Mouse (Mus musculus) midbrain, postnatal 0 days (tissue): Measurements from ENCODE around the gene Arhgef3. TPM values are rescaled to one million over a fixed set of nuclear protein-coding genes. Genes with fewer than 3 reads are reported as not detected.

Experiments
- ATAC-seq: fragments of 200-750 bp; cut with Nextera tagmentation; 2 replicates; pipeline ENCODE4 v1.8.0; 2017; ENCODE audit warnings: moderate number of reproducible peaks, mild to moderate bottlenecking, moderate TSS enrichment, moderate library complexity; ENCODE audit not compliant: low FRiP score
- DNase-seq: peaks from one replicate; pipeline ENCODE4 v3.0.0-alpha.2; 2015; ENCODE audit warnings: low spot score
- H3K27ac ChIP-seq: fragments of 300-500 bp; sonication (generic); 2 replicates; pipeline ENCODE4 v1.5.1; 2014; ENCODE audit warnings: low read depth, mild to moderate bottlenecking, low read length, mixed read lengths
- H3K27me3 ChIP-seq: fragments of 300-500 bp; sonication (generic); 2 replicates; pipeline ENCODE4 v1.6.1; 2014; ENCODE audit warnings: low read length, control low read depth, mixed read lengths; ENCODE audit not compliant: insufficient read depth
- H3K36me3 ChIP-seq: fragments of 300-500 bp; sonication (generic); 2 replicates; pipeline ENCODE4 v1.6.1; 2014; ENCODE audit warnings: low read length, control low read depth, mixed read lengths; ENCODE audit not compliant: insufficient read depth
- H3K4me1 ChIP-seq: fragments of 300-500 bp; sonication (generic); 2 replicates; pipeline ENCODE4 v1.6.1; 2014; ENCODE audit warnings: mild to moderate bottlenecking, control low read depth, antibody characterized with exemption, low read length, mixed read lengths; ENCODE audit not compliant: insufficient read depth
- H3K4me2 ChIP-seq: fragments of 300-500 bp; sonication (generic); 2 replicates; pipeline ENCODE4 v1.6.1; 2014; ENCODE audit warnings: low read depth, mild to moderate bottlenecking, low read length, mixed read lengths; ENCODE audit not compliant: poor library complexity, severe bottlenecking
- H3K4me3 ChIP-seq: fragments of 300-500 bp; sonication (generic); 2 replicates; pipeline ENCODE4 v1.5.1; 2014; ENCODE audit warnings: low read depth, mild to moderate bottlenecking, low read length, moderate library complexity
- H3K9ac ChIP-seq: fragments of 300-500 bp; sonication (generic); replicated peaks from 2 replicates; pipeline ENCODE4 v1.6.1; 2014; ENCODE audit warnings: mild to moderate bottlenecking, low read length, moderate library complexity, mixed read lengths; ENCODE audit not compliant: poor library complexity, severe bottlenecking
- H3K9me3 ChIP-seq: fragments of 300-500 bp; sonication (generic); 2 replicates; pipeline ENCODE4 v1.6.1; 2016; ENCODE audit warnings: low read length, control low read depth
- CTCF ChIP-seq: IDR thresholded peaks from 2 replicates; pipeline ENCODE4 v1.5.1; 2016; ENCODE audit warnings: antibody characterized with exemption, mild to moderate bottlenecking
- WGBS: fragments of 180-500 bp; shearing (Covaris S2); extraction: QIAGEN DNeasy Blood & Tissue Kit; methylation state at CpG from one replicate; pipeline ENCODE4 v1.1.7; 2014; 5-methylcytosine and 5-hydroxymethylcytosine counted together
- polyA plus RNA-seq: library from polyadenylated mRNA; unstranded; fragments of >200 nt; fragmentation: Nextera tagmentation; extraction: Ambion mirVana; gene quantifications from 2 replicates; pipeline ENCODE4 v1.2.1, GENCODE M21; 2015
- total RNA-seq: library from RNA; depleted of rRNA; stranded (reverse); fragments of >200 nt; gene quantifications from 2 replicates; pipeline ENCODE4 v1.2.3, GENCODE M21; 2014; rRNA removed

The Arhgef3 gene
- total RNA-seq (17.0 and 18.6 TPM in 2 replicates), polyA plus RNA-seq (11.1 and 13.3 TPM in 2 replicates)

DNA sequence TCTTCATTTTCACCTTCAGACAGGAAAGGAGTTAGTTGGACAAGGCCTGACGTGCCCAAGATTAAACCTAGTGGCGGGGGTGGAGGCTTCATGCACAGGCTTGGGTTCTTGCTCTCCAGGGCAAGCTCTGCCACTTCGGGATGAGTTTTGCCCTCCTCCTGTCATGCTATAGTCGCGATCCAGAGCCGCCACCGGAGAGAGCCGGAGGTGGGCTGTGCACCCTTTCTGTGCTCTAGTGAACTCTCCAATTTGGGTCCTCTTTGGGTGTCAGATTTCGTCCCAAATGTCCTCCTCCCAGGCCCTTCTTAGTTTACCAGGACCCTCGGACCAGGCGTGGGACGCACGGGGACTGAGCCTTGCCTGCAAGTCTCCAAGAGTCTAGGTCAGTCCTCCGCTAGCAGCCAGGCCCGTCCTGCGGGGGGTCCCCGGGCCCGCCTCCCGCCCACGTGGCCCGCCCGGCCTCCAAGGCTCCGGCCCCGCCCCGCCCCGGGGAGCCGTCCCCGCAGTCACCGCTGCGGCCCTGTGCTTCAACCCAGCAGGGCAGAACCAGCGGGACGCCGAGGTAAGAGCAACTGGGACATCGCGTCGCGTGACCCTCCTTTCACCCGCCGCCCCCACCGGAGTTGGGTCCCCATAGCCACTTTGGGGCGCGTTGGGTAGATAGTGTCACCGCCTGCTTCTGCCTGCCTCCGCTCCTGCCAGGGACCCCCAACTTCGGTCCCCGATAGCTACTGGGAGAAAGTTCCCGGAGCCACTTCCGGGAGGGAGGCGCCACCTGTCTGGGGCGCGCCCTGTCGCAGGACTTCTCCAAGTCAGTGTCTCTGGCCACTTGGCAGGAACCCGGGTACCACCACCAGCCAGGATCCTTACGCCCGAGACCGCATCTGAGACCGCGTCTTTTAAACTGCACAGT is at the start of gene Arhgef3:
Gene Arhgef3, plus strand, starts transcription at position 538 of the 913 bp plus-strand sequence.
- 1% methylated on average over 55 of the region's 58 CpGs for WGBS
- Histone ChIP-seq H3K27ac (no peak within 1 kb of the TSS), H3K4me2 (peak within 1 kb of the TSS; percentile 95), H3K4me1 (peaks cover 7% of the 10 kb centered on the region; the same call in 1 of the 2 replicates), H3K36me3 (no peaks in the 10 kb centered on the region), H3K9me3 (no peaks in the 10 kb centered on the region), H3K27me3 (peaks cover 18% of the 10 kb centered on the region; the same call in 1 of the 2 replicates), H3K9ac (peak within 1 kb of the TSS; percentile 42; the same call in 1 of the 2 replicates), H3K4me3 (peak within 1 kb of the TSS; percentile 44)
- DNase-seq: peak; percentile 27
- peak; percentile 10; the same call in 1 of the 2 replicates for TF ChIP-seq CTCF
- ATAC-seq: 0 out of 2 replicates have a peak, but pooled peaks have one; percentile 60

DNA sequence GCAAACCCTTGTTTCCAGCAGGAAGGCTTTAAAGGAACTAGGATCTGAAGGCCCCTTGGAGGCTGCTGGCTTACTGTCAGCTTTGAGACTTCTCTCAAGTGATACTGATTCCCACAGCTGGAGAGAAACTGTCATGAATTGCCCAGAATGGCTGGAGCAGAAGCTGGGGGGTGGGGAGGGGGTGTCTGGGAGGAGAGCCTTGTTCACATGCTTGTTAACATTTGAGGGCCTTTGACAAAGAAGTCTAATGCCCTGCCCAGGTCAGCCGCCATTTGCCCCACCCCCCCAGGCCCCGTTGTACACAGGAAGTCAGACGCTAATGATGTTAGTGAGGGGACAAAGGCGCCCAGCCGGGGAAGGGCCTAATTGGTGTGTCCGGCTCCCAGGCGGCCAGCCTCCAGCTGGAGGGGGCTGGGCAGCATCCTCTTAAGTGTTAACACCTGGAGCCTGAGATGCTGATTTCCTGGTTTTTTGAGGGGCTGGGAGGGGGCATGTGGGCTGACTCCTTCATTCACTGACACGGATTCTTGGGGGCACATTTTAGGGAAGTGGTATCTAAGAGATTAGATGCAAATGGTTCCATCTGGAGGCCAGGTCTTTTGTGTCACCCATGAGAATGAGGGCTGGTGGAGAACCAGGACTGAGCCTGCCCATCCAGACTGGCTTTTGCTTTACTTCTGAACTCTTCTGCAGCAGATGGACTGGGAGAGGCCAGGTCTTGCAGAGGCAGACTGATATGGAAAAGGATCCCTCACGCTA is 48.3 kb upstream of the Arhgef3 start:
- WGBS: 18% methylated on average over 9 of the region's 9 CpGs
- H3K27ac ChIP-seq: peak overlapping the region; percentile 43; the same call in 1 of the 2 replicates
- H3K9ac ChIP-seq: 0 out of 2 replicates have a peak overlapping the region, but pooled peaks have one; percentile 13
- TF ChIP-seq CTCF: no peak
- H3K36me3 ChIP-seq: no peaks in the 10 kb centered on the region
- no peaks in the 10 kb centered on the region for H3K9me3 ChIP-seq
- ATAC-seq: no peak
- H3K27me3 ChIP-seq: no peaks in the 10 kb centered on the region
- no peak overlapping the region for H3K4me3 ChIP-seq
- no peak for DNase-seq
- H3K4me1 ChIP-seq: peaks cover 13% of the 10 kb centered on the region
- H3K4me2 ChIP-seq: no peak overlapping the region

DNA sequence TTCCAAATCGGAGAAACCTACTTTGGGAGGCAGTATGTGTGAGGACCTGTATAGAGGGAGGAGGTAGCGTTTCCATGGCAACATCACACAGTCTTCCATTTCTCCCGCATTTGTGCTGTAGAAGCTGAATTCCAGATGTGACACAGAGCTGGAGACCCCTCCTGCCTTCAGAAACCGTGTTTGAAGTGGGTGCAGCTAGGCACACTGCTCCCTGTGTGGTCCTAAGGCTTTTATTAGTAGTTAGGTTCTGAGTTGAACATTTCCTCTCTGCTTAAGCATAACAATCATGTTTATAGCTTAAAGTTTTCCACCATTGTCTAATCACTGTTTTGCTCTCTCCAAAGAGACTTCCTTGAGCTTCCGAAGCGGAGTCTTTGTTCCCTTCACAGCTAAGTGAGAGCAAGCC is 46.8 kb upstream of the Arhgef3 start:
- Histone ChIP-seq H3K4me1 (peaks cover 13% of the 10 kb centered on the region), H3K4me2 (peak overlapping the region; percentile 32), H3K27ac (peak overlapping the region; percentile 51; the same call in 1 of the 2 replicates), H3K9ac (no peak overlapping the region), H3K4me3 (no peak overlapping the region), H3K9me3 (no peaks in the 10 kb centered on the region), H3K27me3 (no peaks in the 10 kb centered on the region), H3K36me3 (no peaks in the 10 kb centered on the region)
- peak; percentile 59 for DNase-seq
- 16% methylated on average over 6 of the region's 6 CpGs for WGBS
- TF ChIP-seq CTCF: no peak
- peak; percentile 65 for ATAC-seq

DNA sequence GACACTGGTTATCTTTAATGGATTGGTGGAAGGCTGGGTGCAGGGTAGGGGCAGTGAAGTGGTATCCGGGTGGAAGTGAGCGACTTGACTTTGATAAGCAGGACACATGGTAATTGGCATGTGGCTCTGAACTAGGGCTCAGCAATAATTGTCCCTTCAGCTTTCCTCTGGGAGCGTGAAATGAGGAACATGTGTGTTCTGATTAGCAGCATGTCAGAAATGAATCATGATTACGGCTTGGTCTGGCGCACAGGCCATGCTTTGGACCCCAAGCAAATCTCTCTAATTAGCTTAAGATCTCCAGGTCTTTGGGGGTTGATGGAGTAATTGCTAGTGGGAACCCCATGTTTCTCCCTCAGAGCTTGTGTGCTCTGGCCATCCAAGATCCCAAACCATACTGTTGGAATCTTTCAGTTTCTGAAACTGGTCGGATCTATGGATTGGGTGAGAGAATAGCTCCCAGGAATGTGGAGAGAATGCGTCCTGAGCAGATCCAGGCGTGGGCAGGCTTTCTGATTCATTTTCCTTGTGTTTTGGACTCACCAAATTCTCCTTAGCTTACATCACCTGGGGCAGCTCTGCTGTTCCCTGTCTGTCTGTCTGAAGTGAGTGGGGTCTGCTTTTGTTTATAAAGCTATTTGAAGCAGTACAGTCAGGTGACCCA is 45.1 kb upstream of the Arhgef3 start:
- 51% methylated on average over 8 of the region's 8 CpGs for WGBS
- ATAC-seq: no peak

DNA sequence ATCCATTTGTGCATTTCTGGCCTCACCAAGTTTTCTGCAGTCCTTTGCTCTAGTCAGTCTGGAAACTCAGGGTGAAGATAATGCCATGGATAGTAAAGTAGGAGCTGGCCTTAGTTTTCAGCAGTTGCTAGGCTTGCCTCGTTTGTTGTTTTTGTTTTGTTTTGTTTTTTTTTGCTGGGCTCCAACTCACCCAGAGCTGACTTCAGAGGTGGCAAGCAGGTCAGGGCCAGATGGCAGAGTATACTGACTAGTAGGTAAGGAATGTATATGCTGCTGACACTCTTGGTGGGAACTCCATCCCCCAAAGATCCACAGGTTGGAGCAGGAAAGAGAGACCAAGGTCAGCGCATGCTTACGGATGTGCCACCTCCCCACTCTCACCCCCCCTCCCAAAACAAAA is 44.6 kb upstream of the Arhgef3 start:
- no peak overlapping the region for H3K4me3 ChIP-seq
- H3K9me3 ChIP-seq: no peaks in the 10 kb centered on the region
- no peak overlapping the region for H3K27ac ChIP-seq
- DNase-seq: no peak
- 58% methylated on average over 3 of the region's 3 CpGs for whole genome bisulfite sequencing
- H3K27me3 ChIP-seq: no peaks in the 10 kb centered on the region
- no peak for TF ChIP-seq CTCF
- H3K4me2 ChIP-seq: no peak overlapping the region
- H3K36me3 ChIP-seq: no peaks in the 10 kb centered on the region
- no peak overlapping the region for H3K9ac ChIP-seq
- H3K4me1 ChIP-seq: peaks cover 13% of the 10 kb centered on the region
- ATAC-seq: no peak

More for the DNA sequence above, 45.1 kb upstream of the Arhgef3 start:
- TF ChIP-seq CTCF: no peak
- Histone ChIP-seq H3K27ac (no peak overlapping the region), H3K9me3 (no peaks in the 10 kb centered on the region), H3K9ac (no peak overlapping the region), H3K4me3 (no peak overlapping the region), H3K36me3 (no peaks in the 10 kb centered on the region), H3K4me2 (no peak overlapping the region), H3K27me3 (no peaks in the 10 kb centered on the region), H3K4me1 (peaks cover 13% of the 10 kb centered on the region)
- peak; percentile 18 for DNase-seq
